Mouse (Mus musculus) testis, postnatal 14 days (tissue): ENCODE results near the gene Efna5.

Experiments used
- DNase-seq: peaks from one replicate; pipeline ENCODE4 v3.0.0; 2021; ENCODE audit warnings: low spot score

Gene Efna5

GRCm38 (mm10) chr17:62694958-62695437 is 186.1 kb downstream of the Efna5 start:
- no peak for DNase-seq

- DNase-seq = no peak
These were observed 188.9 kb downstream of the Efna5 start for GRCm38 (mm10) chr17:62692242-62692641.

- no peak for DNase-seq
These were observed 189.9 kb downstream of the Efna5 start for GRCm38 (mm10) chr17:62691201-62691715.

- DNase-seq = no peak
These were observed 190.9 kb downstream of the Efna5 start for GRCm38 (mm10) chr17:62690256-62690655.

- DNase-seq = no peak
These were observed 191.5 kb downstream of the Efna5 start for GRCm38 (mm10) chr17:62689646-62690045.

GRCm38 (mm10) chr17:62687369-62687768 is 193.7 kb downstream of the Efna5 start:
- no peak for DNase-seq

- no peak for DNase-seq
These were observed 195.9 kb downstream of the Efna5 start for GRCm38 (mm10) chr17:62685181-62685580.

GRCm38 (mm10) chr17:62683142-62683541 is 198.0 kb downstream of the Efna5 start:
- DNase-seq = no peak

GRCm38 (mm10) chr17:62681726-62682125 is 199.4 kb downstream of the Efna5 start:
- DNase-seq = no peak

- no peak for DNase-seq
These were observed 200.4 kb downstream of the Efna5 start for GRCm38 (mm10) chr17:62680737-62681136.

- peak; percentile 7 for DNase-seq
These were observed 204.3 kb downstream of the Efna5 start for GRCm38 (mm10) chr17:62676832-62677231.

- no peak for DNase-seq
These were observed 204.7 kb downstream of the Efna5 start for GRCm38 (mm10) chr17:62676409-62676808.

- DNase-seq = no peak
These were observed 205.3 kb downstream of the Efna5 start for GRCm38 (mm10) chr17:62675811-62676255.

GRCm38 (mm10) chr17:62672068-62672467 is 209.0 kb downstream of the Efna5 start:
- DNase-seq = no peak

- no peak for DNase-seq
These were observed 214.4 kb downstream of the Efna5 start for GRCm38 (mm10) chr17:62666761-62667160.

- DNase-seq = no peak
These were observed 215.3 kb downstream of the Efna5 start for GRCm38 (mm10) chr17:62665823-62666222.

GRCm38 (mm10) chr17:62664709-62665108 is 216.4 kb downstream of the Efna5 start:
- DNase-seq = no peak

GRCm38 (mm10) chr17:62661801-62662200 is 219.3 kb downstream of the Efna5 start:
- DNase-seq = no peak

- DNase-seq = no peak
These were observed 221.5 kb downstream of the Efna5 start for GRCm38 (mm10) chr17:62659501-62660175.

- DNase-seq = no peak
These were observed 223.1 kb downstream of the Efna5 start for GRCm38 (mm10) chr17:62657832-62658630.

GRCm38 (mm10) chr17:62657051-62657450 is 224.1 kb downstream of the Efna5 start:
- DNase-seq = no peak

- DNase-seq = no peak
These were observed 224.5 kb downstream of the Efna5 start for GRCm38 (mm10) chr17:62656591-62656990.

GRCm38 (mm10) chr17:62655819-62656355 is 225.2 kb downstream of the Efna5 start:
- DNase-seq = no peak
